Mouse (Mus musculus): Measurements from ENCODE around the gene Gm49318. TPM values are rescaled to one million over a fixed set of nuclear protein-coding genes. Genes with fewer than 3 reads are reported as not detected.
"Not testable (repeated sequence)": the region's sequence is repeated elsewhere in the genome, so short reads cannot be mapped to it uniquely, and the experiment has no call there.

Gm49318 gene
- polyA plus RNA-seq, 1 experiment from 2014 or later = not detected

GRCm38 (mm10) chr9:22084667-22085021, 13.6 kb upstream of the Gm49318 start:
- peak; percentile 46; the same call in 1 of the 2 replicates for ATAC-seq (replicated peaks; ENCODE audit: insufficient number of reproducible peaks, low FRiP score, low TSS enrichment)
- H3K4me2 ChIP-seq = peak overlapping the region; percentile 85
- H3K27me3 ChIP-seq (ENCODE audit: control insufficient read depth, insufficient read depth, low read length) = no peaks in the 10 kb centered on the region
- H3K4me1 ChIP-seq (ENCODE audit: control insufficient read depth, insufficient read depth, low read length) = peaks cover 4% of the 10 kb centered on the region; the same call in 1 of the 2 replicates
- H3K27ac ChIP-seq (ENCODE audit: low read depth, low read length) = no peak overlapping the region
- peak overlapping the region; percentile 86 for H3K4me3 ChIP-seq (ENCODE audit: low read depth, low read length)
- 34% methylated on average over 4 of the region's 4 CpGs for WGBS (ENCODE audit: insufficient replicate concordance)
- peak overlapping the region; percentile 84 for H3K9ac ChIP-seq (ENCODE audit: low read depth, low read length)
- H3K36me3 ChIP-seq (ENCODE audit: control insufficient read depth, insufficient read depth, low read length) = peaks cover 5% of the 10 kb centered on the region; the same call in 1 of the 2 replicates
- no peaks in the 10 kb centered on the region for H3K9me3 ChIP-seq (replicated peaks; ENCODE audit: control insufficient read depth, low read length)

GRCm38 (mm10) chr9:22076223-22076622, 5.2 kb upstream of the Gm49318 start:
- Histone ChIP-seq H3K4me2 (no peak overlapping the region), H3K4me3 (ENCODE audit: low read depth, low read length) (no peak overlapping the region), H3K36me3 (ENCODE audit: control insufficient read depth, insufficient read depth, low read length) (peaks cover 9% of the 10 kb centered on the region; the same call in 1 of the 2 replicates), H3K27ac (ENCODE audit: low read depth, low read length) (no peak overlapping the region), H3K9ac (ENCODE audit: low read depth, low read length) (no peak overlapping the region), H3K9me3 (replicated peaks; ENCODE audit: control insufficient read depth, low read length) (no peaks in the 10 kb centered on the region), H3K4me1 (ENCODE audit: control insufficient read depth, insufficient read depth, low read length) (no peaks in the 10 kb centered on the region), H3K27me3 (ENCODE audit: control insufficient read depth, insufficient read depth, low read length) (no peaks in the 10 kb centered on the region)
- no peak for ATAC-seq (replicated peaks; ENCODE audit: insufficient number of reproducible peaks, low FRiP score, low TSS enrichment)
- 92% methylated on average over 23 of the region's 23 CpGs for whole genome bisulfite sequencing (ENCODE audit: insufficient replicate concordance)

DNA sequence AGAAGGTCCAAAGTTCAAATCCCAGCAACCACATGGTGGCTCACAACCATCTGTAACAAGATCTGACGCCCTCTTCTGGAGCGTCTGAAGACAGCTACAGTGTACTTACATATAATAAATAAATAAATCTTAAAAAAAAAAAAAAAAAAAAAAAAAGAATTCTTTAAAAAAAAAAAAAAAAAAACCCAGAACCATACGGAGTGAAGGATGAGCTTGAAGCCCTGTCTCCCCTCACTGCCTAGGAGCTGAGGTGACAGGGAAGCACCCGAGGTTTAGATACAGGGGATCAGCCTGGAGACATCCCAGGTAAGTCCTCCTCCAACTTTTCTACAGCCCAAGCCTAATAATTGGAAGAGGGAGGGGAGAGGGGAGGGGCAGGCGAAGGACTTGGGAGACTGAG, 4.7 kb upstream of the Gm49318 start:
- not testable (repeated sequence) for H3K27ac ChIP-seq (ENCODE audit: low read depth, low read length); ATAC-seq (replicated peaks; ENCODE audit: insufficient number of reproducible peaks, low FRiP score, low TSS enrichment); H3K4me2 ChIP-seq; H3K4me3 ChIP-seq (ENCODE audit: low read depth, low read length); H3K4me1 ChIP-seq (ENCODE audit: control insufficient read depth, insufficient read depth, low read length); H3K27me3 ChIP-seq (ENCODE audit: control insufficient read depth, insufficient read depth, low read length); H3K9ac ChIP-seq (ENCODE audit: low read depth, low read length); H3K9me3 ChIP-seq (replicated peaks; ENCODE audit: control insufficient read depth, low read length); H3K36me3 ChIP-seq (ENCODE audit: control insufficient read depth, insufficient read depth, low read length)
- WGBS (ENCODE audit: insufficient replicate concordance) = 81% methylated on average over 5 of the region's 5 CpGs

DNA sequence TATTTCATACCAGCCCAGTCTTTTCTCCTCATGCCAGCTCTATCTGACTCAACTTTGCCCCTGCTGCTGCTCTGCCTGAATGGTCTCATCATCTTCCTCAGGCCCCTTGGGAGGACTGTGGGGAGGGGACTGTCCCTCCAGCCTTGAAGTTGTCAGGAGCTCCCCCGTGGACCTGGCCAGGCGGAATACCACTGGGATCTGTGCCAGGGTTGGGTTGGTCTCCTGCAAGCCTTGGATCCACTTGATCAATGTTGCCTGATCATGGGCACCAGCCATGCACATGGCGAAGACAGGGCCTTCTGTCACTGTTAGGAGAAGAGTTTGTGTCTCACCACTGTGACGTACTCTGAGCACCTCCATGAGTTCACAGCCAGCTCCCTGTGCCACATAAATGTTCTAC, 1.2 kb upstream of the Gm49318 start:
- Histone ChIP-seq H3K4me2 (no peak overlapping the region), H3K27me3 (ENCODE audit: control insufficient read depth, insufficient read depth, low read length) (no peaks in the 10 kb centered on the region), H3K36me3 (ENCODE audit: control insufficient read depth, insufficient read depth, low read length) (peaks cover 7% of the 10 kb centered on the region; the same call in 1 of the 2 replicates), H3K9ac (ENCODE audit: low read depth, low read length) (no peak overlapping the region), H3K4me3 (ENCODE audit: low read depth, low read length) (no peak overlapping the region), H3K4me1 (ENCODE audit: control insufficient read depth, insufficient read depth, low read length) (0 out of 2 replicates have a peak, but pooled peaks cover 5% of the 10 kb centered on the region), H3K27ac (ENCODE audit: low read depth, low read length) (no peak overlapping the region), H3K9me3 (replicated peaks; ENCODE audit: control insufficient read depth, low read length) (no peaks in the 10 kb centered on the region)
- 85% methylated on average over 4 of the region's 4 CpGs for WGBS (ENCODE audit: insufficient replicate concordance)
- no peak for ATAC-seq (replicated peaks; ENCODE audit: insufficient number of reproducible peaks, low FRiP score, low TSS enrichment)

GRCm38 (mm10) chr9:22069881-22070553, 1.0 kb downstream of the Gm49318 start:
- Histone ChIP-seq H3K4me2 (peak overlapping the region; percentile 67), H3K27me3 (ENCODE audit: control insufficient read depth, insufficient read depth, low read length) (no peaks in the 10 kb centered on the region), H3K4me3 (ENCODE audit: low read depth, low read length) (peak overlapping the region; percentile 71), H3K27ac (ENCODE audit: low read depth, low read length) (no peak overlapping the region; the same call in 1 of the 2 replicates), H3K9ac (ENCODE audit: low read depth, low read length) (0 out of 2 replicates have a peak overlapping the region, but pooled peaks have one; percentile 24), H3K36me3 (ENCODE audit: control insufficient read depth, insufficient read depth, low read length) (peaks cover 17% of the 10 kb centered on the region), H3K9me3 (replicated peaks; ENCODE audit: control insufficient read depth, low read length) (no peaks in the 10 kb centered on the region), H3K4me1 (ENCODE audit: control insufficient read depth, insufficient read depth, low read length) (0 out of 2 replicates have a peak, but pooled peaks cover 5% of the 10 kb centered on the region)
- 68% methylated on average over 4 of the region's 4 CpGs for WGBS (ENCODE audit: insufficient replicate concordance)
- no peak for ATAC-seq (replicated peaks; ENCODE audit: insufficient number of reproducible peaks, low FRiP score, low TSS enrichment)

DNA sequence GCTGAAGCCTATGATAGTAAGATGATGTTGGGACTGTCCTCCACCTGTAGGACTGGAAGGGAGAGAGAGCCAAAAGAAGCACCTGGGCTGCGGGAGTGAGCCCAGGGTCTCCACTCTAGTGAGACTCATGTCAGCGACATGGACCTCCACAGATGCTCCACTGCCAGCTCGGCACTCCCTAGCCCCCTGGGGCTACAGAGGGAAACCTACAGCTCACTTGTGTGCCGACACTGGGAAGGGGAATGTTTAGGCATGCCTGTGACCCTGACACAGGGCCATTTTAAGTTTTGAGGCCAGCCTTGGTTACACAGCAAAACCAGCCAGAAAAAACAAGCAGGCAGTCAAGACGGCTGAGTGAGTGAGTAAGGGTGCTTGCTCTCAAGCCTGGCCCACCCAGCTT, 3.9 kb downstream of the Gm49318 start:
- 82% methylated on average over 5 of the region's 5 CpGs for WGBS (ENCODE audit: insufficient replicate concordance)
- no peaks in the 10 kb centered on the region for H3K9me3 ChIP-seq (replicated peaks; ENCODE audit: control insufficient read depth, low read length)
- no peaks in the 10 kb centered on the region for H3K27me3 ChIP-seq (ENCODE audit: control insufficient read depth, insufficient read depth, low read length)
- no peak overlapping the region for H3K9ac ChIP-seq (ENCODE audit: low read depth, low read length)
- peaks cover 25% of the 10 kb centered on the region for H3K36me3 ChIP-seq (ENCODE audit: control insufficient read depth, insufficient read depth, low read length)
- H3K4me1 ChIP-seq (ENCODE audit: control insufficient read depth, insufficient read depth, low read length) = 0 out of 2 replicates have a peak, but pooled peaks cover 5% of the 10 kb centered on the region
- H3K27ac ChIP-seq (ENCODE audit: low read depth, low read length) = no peak overlapping the region
- ATAC-seq (replicated peaks; ENCODE audit: insufficient number of reproducible peaks, low FRiP score, low TSS enrichment) = no peak
- H3K4me2 ChIP-seq = no peak overlapping the region
- no peak overlapping the region for H3K4me3 ChIP-seq (ENCODE audit: low read depth, low read length)

DNA sequence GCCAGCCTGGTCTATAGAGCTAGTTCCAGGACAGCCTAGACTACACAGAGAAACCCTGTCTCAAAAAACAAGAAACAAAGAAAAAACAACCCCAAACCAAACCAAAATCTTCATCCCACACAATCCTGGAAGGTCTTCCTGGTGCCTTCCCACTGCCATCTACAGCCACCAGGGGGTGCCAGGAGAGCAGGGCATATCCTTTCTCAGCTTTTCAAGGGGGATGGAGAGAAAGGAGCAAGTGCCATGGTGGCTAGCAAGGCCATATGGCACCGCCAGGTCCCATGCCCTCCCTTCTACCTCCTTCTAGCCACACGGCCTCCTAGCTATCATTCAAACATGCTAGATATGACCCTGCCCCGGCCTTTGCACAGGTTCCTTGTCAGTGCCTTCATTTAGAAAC, 4.6 kb downstream of the Gm49318 start:
- no peak overlapping the region for H3K9ac ChIP-seq (ENCODE audit: low read depth, low read length)
- no peaks in the 10 kb centered on the region for H3K9me3 ChIP-seq (replicated peaks; ENCODE audit: control insufficient read depth, low read length)
- H3K4me1 ChIP-seq (ENCODE audit: control insufficient read depth, insufficient read depth, low read length) = 0 out of 2 replicates have a peak, but pooled peaks cover 5% of the 10 kb centered on the region
- H3K36me3 ChIP-seq (ENCODE audit: control insufficient read depth, insufficient read depth, low read length) = peaks cover 24% of the 10 kb centered on the region
- no peak overlapping the region for H3K4me3 ChIP-seq (ENCODE audit: low read depth, low read length)
- no peak for ATAC-seq (replicated peaks; ENCODE audit: insufficient number of reproducible peaks, low FRiP score, low TSS enrichment)
- no peak overlapping the region for H3K27ac ChIP-seq (ENCODE audit: low read depth, low read length)
- H3K4me2 ChIP-seq = no peak overlapping the region
- no peaks in the 10 kb centered on the region for H3K27me3 ChIP-seq (ENCODE audit: control insufficient read depth, insufficient read depth, low read length)
- 68% methylated on average over 3 of the region's 3 CpGs for WGBS (ENCODE audit: insufficient replicate concordance)

DNA sequence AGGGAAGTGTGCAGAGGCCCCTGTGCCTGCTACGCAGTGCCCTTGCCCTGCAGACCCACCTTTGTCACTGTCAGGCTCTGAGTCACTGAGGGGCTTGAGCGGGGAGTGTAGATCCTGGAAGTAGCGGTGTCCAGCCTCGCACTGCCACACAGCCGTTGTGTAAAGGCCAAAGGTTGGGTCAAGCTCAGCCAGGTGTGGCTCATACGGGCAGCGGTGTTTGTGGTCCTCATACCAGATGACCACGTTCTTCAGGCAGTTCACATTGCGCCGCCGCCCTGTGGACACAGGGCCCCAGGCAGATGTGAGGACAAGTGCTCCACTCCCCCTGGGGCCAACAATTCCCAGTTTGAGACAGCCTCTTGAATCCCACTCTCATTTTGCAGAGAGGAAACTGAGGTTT, 5.4 kb downstream of the Gm49318 start:
- H3K9me3 ChIP-seq (replicated peaks; ENCODE audit: control insufficient read depth, low read length) = no peaks in the 10 kb centered on the region
- ATAC-seq (replicated peaks; ENCODE audit: insufficient number of reproducible peaks, low FRiP score, low TSS enrichment) = no peak
- WGBS (ENCODE audit: insufficient replicate concordance) = 92% methylated on average over 11 of the region's 11 CpGs
- H3K27me3 ChIP-seq (ENCODE audit: control insufficient read depth, insufficient read depth, low read length) = no peaks in the 10 kb centered on the region
- 0 out of 2 replicates have a peak, but pooled peaks cover 5% of the 10 kb centered on the region for H3K4me1 ChIP-seq (ENCODE audit: control insufficient read depth, insufficient read depth, low read length)
- H3K4me3 ChIP-seq (ENCODE audit: low read depth, low read length) = no peak overlapping the region
- H3K9ac ChIP-seq (ENCODE audit: low read depth, low read length) = no peak overlapping the region
- H3K36me3 ChIP-seq (ENCODE audit: control insufficient read depth, insufficient read depth, low read length) = peaks cover 24% of the 10 kb centered on the region
- H3K4me2 ChIP-seq = no peak overlapping the region
- H3K27ac ChIP-seq (ENCODE audit: low read depth, low read length) = no peak overlapping the region

GRCm38 (mm10) chr9:22064341-22064740, 6.7 kb downstream of the Gm49318 start:
- no peaks in the 10 kb centered on the region for H3K27me3 ChIP-seq (ENCODE audit: control insufficient read depth, insufficient read depth, low read length)
- peaks cover 28% of the 10 kb centered on the region for H3K36me3 ChIP-seq (ENCODE audit: control insufficient read depth, insufficient read depth, low read length)
- ATAC-seq (replicated peaks; ENCODE audit: insufficient number of reproducible peaks, low FRiP score, low TSS enrichment) = no peak
- no peak overlapping the region for H3K4me3 ChIP-seq (ENCODE audit: low read depth, low read length)
- H3K27ac ChIP-seq (ENCODE audit: low read depth, low read length) = no peak overlapping the region
- no peak overlapping the region for H3K9ac ChIP-seq (ENCODE audit: low read depth, low read length)
- 91% methylated on average over 3 of the region's 3 CpGs for WGBS (ENCODE audit: insufficient replicate concordance)
- H3K9me3 ChIP-seq (replicated peaks; ENCODE audit: control insufficient read depth, low read length) = no peaks in the 10 kb centered on the region
- H3K4me2 ChIP-seq = no peak overlapping the region
- no peaks in the 10 kb centered on the region for H3K4me1 ChIP-seq (ENCODE audit: control insufficient read depth, insufficient read depth, low read length)

Data from heart, embryonic 11.5 days (tissue).